Mouse (Mus musculus) liver, adult 2 months (tissue): Measurements from ENCODE around the gene Syde1. TPM values are rescaled to one million over a fixed set of nuclear protein-coding genes. Genes with fewer than 3 reads are reported as not detected.

ENCODE experiments used
- DNase-seq: peaks from one replicate; pipeline ENCODE4 v3.0.0-alpha.2; 2011; ENCODE audit warnings: low read depth, low spot score; ENCODE audit errors: extremely low read depth
- H3K27ac ChIP-seq: fragments of 200-500 bp; replicated peaks from 2 replicates; pipeline ENCODE4 v1.5.1; 2012; ENCODE audit warnings: low read depth, mild to moderate bottlenecking, control low read depth, inconsistent platforms, low read length; ENCODE audit not compliant: insufficient read depth
- H3K27me3 ChIP-seq: fragments of 200-500 bp; 2 replicates; pipeline ENCODE4 v1.6.1; 2012; ENCODE audit warnings: mild to moderate bottlenecking, moderate library complexity, low read length, inconsistent platforms; ENCODE audit not compliant: control insufficient read depth, insufficient read depth
- H3K36me3 ChIP-seq: fragments of 200-500 bp; 2 replicates; pipeline ENCODE4 v1.6.1; 2012; ENCODE audit warnings: low read length, inconsistent platforms; ENCODE audit not compliant: control insufficient read depth, insufficient read depth
- H3K4me1 ChIP-seq: fragments of 200-500 bp; 2 replicates; pipeline ENCODE4 v1.6.1; 2011; ENCODE audit warnings: low read length; ENCODE audit not compliant: control insufficient read depth, insufficient read depth
- H3K4me3 ChIP-seq: fragments of 200-500 bp; 2 replicates; pipeline ENCODE4 v1.5.1; 2011; ENCODE audit warnings: low read depth, mild to moderate bottlenecking, control low read depth, low read length, moderate library complexity; ENCODE audit not compliant: insufficient read depth
- H3K79me2 ChIP-seq: fragments of 200-500 bp; 2 replicates; pipeline ENCODE4 v1.6.1; 2012; ENCODE audit warnings: inconsistent platforms, mild to moderate bottlenecking, low read length, moderate library complexity; ENCODE audit not compliant: control insufficient read depth, insufficient read depth
- H3K9ac ChIP-seq: fragments of 200-500 bp; 2 replicates; pipeline ENCODE4 v1.6.1; 2012; ENCODE audit warnings: low read depth, mild to moderate bottlenecking, control low read depth, inconsistent platforms, low read length
- CTCF ChIP-seq: fragments of 200-500 bp; IDR thresholded peaks from 2 replicates; pipeline ENCODE4 v1.5.1; 2011; ENCODE audit warnings: low read depth, low read length, control low read depth
- POLR2A ChIP-seq: fragments of 200-500 bp; IDR thresholded peaks from 2 replicates; pipeline ENCODE4 v1.6.1; 2011; ENCODE audit warnings: low read length, control low read depth; ENCODE audit not compliant: insufficient read depth; ENCODE audit errors: extremely low read depth
- WGBS: fragments of 180-500 bp; shearing (Covaris S2); methylation state at CpG from one replicate; pipeline ENCODE4 v1.1.7; 2018; 5-methylcytosine and 5-hydroxymethylcytosine counted together
- polyA plus RNA-seq: library from polyadenylated mRNA; depleted of rRNA; stranded (reverse); fragments of >200 nt; gene quantifications from 2 replicates; pipeline ENCODE4 v1.2.3, GENCODE M21; 2012
- total RNA-seq: library from RNA; depleted of rRNA; stranded (reverse); fragments of >200 nt; gene quantifications from 2 replicates; pipeline ENCODE4 v1.2.3, GENCODE M21; 2014

Syde1 gene
- total and polyA plus RNA-seq, 2 experiments: 0.74 to 3.4 TPM

GRCm38 (mm10) chr10:78590744-78591143 is 1.0 kb downstream of the Syde1 start:
- Histone ChIP-seq H3K27ac (peak overlapping the region; percentile 75), H3K36me3 (no peaks in the 10 kb centered on the region), H3K4me1 (no peaks in the 10 kb centered on the region), H3K79me2 (no peaks in the 10 kb centered on the region), H3K27me3 (peaks cover 10% of the 10 kb centered on the region; the same call in 1 of the 2 replicates), H3K4me3 (peak overlapping the region; percentile 77), H3K9ac (peak overlapping the region; percentile 77; the same call in 1 of the 2 replicates)
- TF ChIP-seq POLR2A: no peak
- TF ChIP-seq CTCF: no peak
- 47% methylated on average over 9 of the region's 9 CpGs for WGBS
- DNase-seq: no peak

DNA sequence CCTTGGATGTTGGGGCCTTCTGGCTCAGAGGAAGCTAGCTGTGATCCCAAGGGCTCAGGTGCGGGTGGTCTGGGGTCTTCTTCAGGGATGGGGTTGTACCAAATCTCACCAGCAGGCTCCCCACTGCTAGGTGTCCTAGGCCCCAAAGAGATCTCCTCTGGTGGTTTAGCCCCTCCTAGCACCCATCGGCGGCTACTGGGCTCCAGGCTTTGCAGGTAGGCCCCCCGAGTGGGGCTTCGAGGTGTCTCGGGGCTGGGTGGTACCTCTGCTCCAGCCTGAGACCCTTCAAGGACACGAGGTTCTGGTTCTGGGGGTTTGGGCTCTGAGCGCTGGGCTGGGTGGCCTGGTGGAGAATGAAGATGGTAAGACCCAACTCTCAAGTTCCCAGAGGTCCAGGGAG is 1.9 kb downstream of the Syde1 start:
- 90% methylated on average over 8 of the region's 8 CpGs for WGBS
- Histone ChIP-seq H3K36me3 (no peaks in the 10 kb centered on the region), H3K4me1 (no peaks in the 10 kb centered on the region), H3K27me3 (peaks cover 10% of the 10 kb centered on the region; the same call in 1 of the 2 replicates), H3K4me3 (no peak overlapping the region), H3K9ac (no peak overlapping the region), H3K79me2 (no peaks in the 10 kb centered on the region), H3K27ac (no peak overlapping the region)
- DNase-seq: no peak
- TF ChIP-seq POLR2A (no peak), CTCF (no peak)

DNA sequence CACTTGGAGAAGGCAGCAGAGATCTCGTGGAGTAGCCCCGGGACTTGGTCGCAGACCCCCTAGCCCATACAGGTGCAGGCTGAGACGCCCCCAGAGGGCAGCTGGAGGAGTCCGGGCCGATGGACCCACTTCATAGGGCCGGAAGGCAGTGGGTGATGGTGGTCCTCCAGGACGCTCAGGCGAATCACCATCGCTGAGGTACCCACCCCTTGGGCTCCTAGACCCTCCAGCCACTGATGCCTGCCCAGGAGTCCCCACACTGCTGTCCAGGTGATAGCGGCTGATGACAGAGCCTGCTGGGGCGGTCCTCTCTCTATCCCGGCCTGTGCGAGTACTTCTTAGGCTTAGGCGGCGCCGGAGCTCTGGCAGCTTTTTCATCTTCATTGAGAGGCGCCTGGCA is 2.5 kb downstream of the Syde1 start:
- H3K27ac ChIP-seq: no peak overlapping the region

DNA sequence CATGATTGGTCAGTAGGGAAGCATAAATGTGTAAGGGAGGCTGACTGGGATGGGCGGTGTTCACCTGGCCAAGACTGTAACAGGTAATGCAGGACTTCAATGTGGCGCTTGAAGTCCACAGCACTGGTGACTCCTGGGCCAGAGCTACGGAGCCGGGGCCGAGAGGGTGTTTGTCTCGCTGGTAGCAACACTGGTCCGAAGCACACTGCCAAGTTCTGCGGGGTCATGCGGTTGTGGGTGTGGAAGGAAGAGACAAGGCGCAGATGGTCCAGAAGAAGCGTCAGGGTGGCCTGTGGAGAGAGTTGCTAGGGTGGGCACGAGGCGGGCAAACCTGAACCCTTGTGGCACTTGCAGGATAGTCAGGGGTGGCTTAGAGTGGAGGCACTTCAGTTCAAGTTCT is 5.7 kb downstream of the Syde1 start:
- Histone ChIP-seq H3K79me2 (no peaks in the 10 kb centered on the region), H3K36me3 (peaks cover 4% of the 10 kb centered on the region; the same call in 1 of the 2 replicates), H3K4me3 (no peak overlapping the region), H3K27me3 (peaks cover 3% of the 10 kb centered on the region; the same call in 1 of the 2 replicates), H3K9ac (no peak overlapping the region), H3K27ac (no peak overlapping the region), H3K4me1 (no peaks in the 10 kb centered on the region)
- TF ChIP-seq POLR2A (no peak), CTCF (no peak)
- DNase-seq: no peak
- WGBS: 93% methylated on average over 13 of the region's 13 CpGs

More for the DNA sequence above, 2.5 kb downstream of the Syde1 start:
- Histone ChIP-seq H3K9ac (no peak overlapping the region), H3K4me1 (no peaks in the 10 kb centered on the region), H3K27me3 (peaks cover 10% of the 10 kb centered on the region; the same call in 1 of the 2 replicates), H3K4me3 (no peak overlapping the region), H3K36me3 (peaks cover 2% of the 10 kb centered on the region; the same call in 1 of the 2 replicates), H3K79me2 (no peaks in the 10 kb centered on the region)
- WGBS: 96% methylated on average over 18 of the region's 18 CpGs
- DNase-seq: no peak
- no peak for TF ChIP-seq POLR2A
- TF ChIP-seq CTCF: no peak

- no peak for TF ChIP-seq CTCF
- TF ChIP-seq POLR2A: no peak
- Histone ChIP-seq H3K4me3 (no peak overlapping the region), H3K36me3 (peaks cover 4% of the 10 kb centered on the region; the same call in 1 of the 2 replicates), H3K9ac (no peak overlapping the region), H3K27ac (no peak overlapping the region), H3K27me3 (peaks cover 3% of the 10 kb centered on the region; the same call in 1 of the 2 replicates), H3K79me2 (no peaks in the 10 kb centered on the region), H3K4me1 (no peaks in the 10 kb centered on the region)
- no peak for DNase-seq
- 91% methylated on average over 22 of the region's 22 CpGs for WGBS
Observed at GRCm38 (mm10) chr10:78585606-78586005, 6.2 kb downstream of the Syde1 start.

DNA sequence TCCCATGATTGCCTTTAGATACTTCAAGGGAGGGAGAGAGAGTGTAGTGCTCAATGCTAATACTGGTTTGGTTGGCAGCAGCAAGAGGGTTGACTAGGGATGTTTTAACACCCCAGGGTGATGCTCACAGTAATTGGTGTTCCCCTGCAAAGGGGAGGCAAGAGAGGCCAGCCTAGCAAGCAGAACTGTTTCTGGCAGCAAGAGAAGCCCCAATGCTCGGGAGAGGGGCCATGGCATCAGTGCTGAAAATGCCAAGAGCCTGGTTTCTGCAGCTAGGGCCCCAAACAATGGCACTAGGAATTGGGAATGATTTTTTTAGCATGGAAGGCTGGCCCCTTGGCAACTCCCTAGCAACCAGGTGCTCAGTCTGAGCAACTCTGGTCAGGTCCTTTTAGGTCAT is 6.8 kb downstream of the Syde1 start:
- Histone ChIP-seq H3K36me3 (peaks cover 7% of the 10 kb centered on the region; the same call in 1 of the 2 replicates), H3K4me1 (no peaks in the 10 kb centered on the region), H3K4me3 (no peak overlapping the region), H3K27me3 (peaks cover 3% of the 10 kb centered on the region; the same call in 1 of the 2 replicates), H3K79me2 (no peaks in the 10 kb centered on the region), H3K9ac (no peak overlapping the region), H3K27ac (no peak overlapping the region)
- no peak for TF ChIP-seq CTCF
- TF ChIP-seq POLR2A: no peak
- DNase-seq: no peak
- WGBS: 89% methylated on average over 1 of the region's 1 CpGs
